Mouse (Mus musculus): ENCODE measurements around the gene Zmym4.

Gene Zmym4

DNA sequence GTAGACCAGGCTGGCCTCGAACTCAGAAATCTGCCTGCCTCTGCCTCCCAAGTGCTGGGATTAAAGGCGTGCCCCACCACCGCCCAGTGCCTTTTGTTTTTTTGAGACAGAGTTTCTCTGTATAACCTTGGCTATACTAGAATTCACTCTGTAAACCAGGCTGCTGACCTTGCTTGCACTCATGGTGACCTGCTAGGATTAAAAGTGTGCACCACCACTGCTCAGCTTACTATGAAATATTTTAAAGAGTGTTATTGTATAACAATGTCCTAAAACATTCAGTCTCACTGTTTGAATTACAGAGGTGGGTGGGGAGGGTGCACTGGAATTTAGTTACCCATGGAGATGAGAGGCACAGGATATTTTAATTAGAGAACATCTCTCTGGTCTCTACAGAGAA is 25.1 kb downstream of the Zmym4 start:
- no peak for DNase-seq (ENCODE audit: low spot score)

DNA sequence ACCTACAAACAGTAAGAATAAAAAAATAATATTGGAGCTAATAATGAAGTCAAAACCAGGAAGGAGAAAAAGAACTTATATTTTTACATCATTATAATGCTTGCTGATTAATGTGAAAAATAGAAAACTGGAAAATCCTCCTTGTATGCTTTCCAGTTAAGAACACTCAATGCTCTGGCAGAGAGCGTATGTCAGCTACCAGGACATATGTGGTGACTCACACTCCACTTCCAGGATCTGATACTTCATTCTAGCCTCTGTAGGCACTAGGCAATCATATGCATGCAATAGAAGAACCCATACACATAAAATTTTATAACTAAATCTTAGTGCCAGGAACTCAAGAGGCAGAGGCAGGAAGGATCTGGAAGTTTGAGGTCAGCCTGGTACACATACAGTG is 40.2 kb downstream of the Zmym4 start:
- no peak for DNase-seq (ENCODE audit: low spot score)

DNA sequence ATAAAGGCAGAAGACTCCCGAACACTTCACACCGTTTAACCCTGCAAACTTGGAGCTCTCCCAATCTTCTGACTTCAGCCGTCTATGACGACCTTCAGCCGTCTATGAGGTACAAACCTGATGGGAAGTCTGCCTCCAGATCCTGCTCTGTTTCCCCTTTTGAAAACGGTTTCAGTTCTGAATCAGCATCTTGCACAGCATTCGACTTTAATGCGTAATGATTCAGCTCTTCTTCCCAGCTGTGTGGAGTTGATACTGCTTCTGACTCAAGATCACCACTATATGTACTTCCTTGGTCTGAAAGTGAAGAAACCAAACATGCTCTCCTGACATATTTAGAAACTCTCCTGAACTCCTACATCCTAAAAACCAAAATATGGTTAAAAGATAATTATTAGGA is 78.1 kb downstream of the Zmym4 start:
- DNase-seq (ENCODE audit: low spot score), result no peak

DNA sequence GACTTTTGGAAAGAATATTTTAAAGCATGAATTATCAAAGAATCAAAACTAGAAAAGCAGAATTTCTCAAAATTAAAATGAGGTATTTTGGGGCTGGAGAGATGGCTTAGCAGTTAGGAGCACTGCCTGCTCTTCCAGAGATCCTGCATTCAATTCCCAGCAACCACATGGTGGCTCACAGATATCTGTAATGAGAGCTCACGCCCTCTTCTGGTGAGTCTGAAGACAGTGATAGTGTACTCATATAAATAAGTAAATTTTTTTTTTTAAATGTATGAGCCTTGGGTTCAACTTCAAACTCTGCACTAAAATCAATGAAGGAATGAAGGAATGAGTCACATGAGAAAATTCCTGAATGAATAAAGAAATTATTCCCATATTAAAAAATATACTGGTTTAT is 82.0 kb downstream of the Zmym4 start:
- peak; percentile 13 for DNase-seq (ENCODE audit: low spot score)

DNA sequence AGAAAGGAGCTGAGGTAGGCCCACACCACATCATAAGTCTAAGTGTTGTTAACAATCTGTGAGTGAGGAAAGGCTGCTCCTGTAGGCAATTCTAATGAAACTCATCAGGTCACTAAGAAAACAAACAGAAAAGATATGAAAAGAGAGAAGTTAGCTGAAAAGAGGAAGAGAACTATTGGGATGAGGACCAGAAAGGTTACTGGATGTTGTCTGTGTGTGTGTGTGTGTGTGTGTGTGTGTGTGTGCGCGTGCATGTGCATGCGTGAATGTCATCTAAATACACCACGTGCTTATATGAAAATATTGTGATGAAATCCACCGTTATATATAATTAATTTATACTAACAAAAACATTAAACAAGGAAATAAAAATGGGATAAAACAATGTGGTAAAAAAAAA is 84.3 kb downstream of the Zmym4 start:
- DNase-seq (ENCODE audit: low spot score), result no peak

DNA sequence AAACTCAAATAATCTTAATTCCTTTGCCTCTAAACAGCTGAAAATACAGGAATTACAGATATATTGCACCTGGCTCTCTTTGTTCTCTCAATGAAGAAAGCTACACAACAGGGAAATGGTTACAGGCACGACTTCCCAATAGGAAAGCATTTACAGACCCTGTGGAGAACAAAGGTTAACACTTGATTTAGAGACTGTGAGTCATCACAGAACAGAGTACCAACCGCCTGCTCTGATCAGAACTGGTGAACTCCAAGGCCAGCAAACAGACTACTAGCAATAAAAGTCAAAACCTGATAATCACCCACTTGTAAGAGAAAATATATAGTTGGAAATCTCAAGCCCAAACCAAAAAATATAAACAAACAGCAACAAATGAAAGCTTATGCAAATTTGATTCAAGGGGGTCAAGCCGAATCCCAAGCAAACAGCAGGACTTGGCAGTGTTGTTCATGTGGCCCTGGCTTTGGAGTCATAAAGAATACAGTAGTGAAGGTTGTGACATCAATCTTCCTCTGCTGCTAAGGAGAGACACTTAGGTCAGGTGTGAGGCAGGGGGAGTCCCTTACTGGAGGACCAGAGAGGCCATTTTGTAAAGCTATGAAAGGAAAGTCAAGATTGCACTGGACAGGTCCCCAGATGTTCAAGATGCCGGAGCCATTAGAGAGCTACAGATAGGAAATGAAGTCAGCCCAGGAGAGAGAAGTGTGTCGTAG is 88.2 kb downstream of the Zmym4 start:
- DNase-seq (ENCODE audit: low spot score), result no peak

DNA sequence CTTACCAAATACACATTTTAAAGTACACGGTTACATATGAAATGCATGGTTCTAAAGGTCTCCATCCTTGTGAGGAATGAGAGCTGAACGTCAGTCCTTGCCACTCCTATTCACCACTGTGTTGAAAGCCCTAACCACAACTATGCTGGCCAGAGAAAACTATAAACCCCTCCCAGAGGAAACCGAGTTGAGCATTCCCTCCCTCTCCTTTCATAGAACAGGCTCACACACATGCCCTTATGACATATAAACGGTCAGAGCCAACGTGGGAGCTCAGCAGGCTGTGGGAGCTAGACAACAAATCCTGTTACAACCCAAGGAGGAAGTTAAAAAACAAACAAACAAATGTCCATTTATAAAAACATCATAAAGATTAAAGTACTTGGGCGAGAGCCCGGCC is 95.2 kb downstream of the Zmym4 start:
- no peak for DNase-seq (ENCODE audit: low spot score)

DNA sequence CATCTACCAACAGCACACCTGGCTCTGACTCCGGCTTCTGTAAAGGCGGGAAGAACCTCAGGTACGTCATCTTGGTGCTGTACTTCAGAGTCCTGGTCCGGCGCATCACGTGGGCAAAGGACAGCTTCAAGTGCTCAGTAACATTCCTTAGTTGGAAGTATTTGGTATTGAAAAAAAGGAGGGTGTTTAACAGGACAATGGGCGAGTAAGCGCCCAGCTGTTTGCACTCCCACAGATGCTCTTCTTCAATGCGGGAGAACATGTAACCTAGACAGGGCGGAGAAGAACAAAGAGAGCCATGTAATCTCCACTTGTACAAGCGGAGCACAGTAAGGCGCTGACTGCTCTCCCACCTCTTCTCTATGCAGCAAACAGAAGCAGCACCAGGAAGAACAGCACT is 99.2 kb downstream of the Zmym4 start:
- no peak for DNase-seq (ENCODE audit: low spot score)

DNA sequence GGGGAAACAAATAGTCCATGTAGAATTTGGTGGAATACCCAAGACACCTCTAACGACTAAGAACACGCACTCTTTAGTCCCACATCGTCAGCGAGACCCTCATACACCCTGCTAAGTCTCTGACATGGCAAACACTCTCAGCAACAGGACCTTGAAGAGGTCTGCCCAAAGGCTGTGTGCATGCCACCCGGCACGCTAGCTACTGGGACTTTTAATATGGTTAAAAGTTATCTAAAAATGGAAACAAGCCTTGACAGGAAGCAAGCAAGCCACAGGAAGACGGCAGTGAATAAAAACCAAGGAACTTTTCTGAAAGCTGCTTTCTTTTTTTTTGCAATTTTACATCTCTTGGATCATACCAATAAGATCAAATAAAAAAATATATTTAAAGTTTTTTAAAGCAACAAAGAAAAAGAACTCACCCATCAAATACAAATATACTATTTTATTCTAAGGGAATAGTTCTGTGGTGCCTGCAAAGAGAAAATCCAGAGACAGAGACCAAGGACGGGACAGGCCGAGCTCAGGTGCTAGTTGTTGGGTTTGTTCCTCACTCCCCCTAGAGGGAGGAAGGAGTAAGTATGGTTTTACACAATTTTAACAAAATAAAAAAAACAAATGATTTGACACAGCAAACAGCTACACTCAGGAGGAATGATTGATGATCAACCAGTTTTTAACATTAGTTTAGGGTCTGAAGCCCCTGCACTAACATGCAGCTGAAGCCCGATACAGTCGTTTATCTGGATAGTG is 106.2 kb downstream of the Zmym4 start:
- DNase-seq (ENCODE audit: low spot score), result peak; percentile 16

DNA sequence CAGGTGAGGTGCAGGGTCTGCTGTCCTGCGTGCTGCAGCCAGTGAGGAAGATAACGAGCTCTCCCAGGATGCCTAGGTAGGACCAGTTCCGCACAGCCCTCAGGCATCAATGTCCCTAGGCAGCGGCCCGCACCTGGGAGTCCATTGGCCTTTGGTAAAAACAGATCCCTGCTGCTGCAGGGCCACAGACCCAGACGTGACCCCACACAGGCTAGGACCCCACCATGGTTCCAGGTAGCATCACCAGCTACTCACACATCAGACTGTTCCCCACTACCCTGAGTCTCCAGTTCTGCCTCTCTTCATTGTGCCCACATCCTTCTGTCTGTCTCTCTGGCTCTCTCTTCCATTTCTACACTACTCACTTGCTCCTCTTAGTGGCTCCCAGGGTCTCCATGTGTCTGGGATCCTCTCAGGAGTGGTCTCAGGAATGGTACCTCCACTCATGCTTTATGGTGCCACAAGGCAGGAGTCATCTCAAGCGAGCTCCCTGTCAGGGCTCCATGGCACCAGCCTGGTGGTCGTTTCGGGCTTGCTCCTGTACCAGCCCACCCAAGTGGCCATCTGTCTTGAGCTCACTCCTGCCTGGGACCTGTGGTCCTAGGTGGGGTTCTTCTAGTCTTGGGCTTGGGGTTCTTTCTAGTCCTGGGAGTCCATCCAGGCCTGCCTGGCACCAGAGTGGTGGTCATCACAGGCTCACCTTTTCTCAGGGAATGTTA is 107.5 kb downstream of the Zmym4 start:
- no peak for DNase-seq (ENCODE audit: low spot score)

DNA sequence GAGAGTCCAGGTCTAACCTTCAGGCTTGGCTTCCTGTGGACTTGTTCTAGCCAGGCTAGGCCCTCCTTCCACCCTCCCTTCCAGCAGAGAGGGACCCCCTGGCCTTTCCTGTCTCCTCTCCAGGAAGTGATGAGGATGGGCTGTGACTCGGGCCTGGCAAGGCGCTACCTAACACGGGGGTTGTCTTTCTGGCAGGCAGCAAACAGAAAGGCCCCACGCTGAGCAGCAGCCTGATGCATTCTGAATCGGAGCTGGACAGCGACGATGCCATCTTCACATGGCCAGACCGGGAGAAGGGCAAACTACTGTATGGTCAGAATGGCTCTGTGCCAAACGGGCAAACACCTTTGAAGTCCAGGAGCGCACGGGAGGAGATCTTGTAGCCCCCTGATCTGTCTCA is 115.0 kb downstream of the Zmym4 start:
- no peak for DNase-seq (ENCODE audit: low spot score)

DNA sequence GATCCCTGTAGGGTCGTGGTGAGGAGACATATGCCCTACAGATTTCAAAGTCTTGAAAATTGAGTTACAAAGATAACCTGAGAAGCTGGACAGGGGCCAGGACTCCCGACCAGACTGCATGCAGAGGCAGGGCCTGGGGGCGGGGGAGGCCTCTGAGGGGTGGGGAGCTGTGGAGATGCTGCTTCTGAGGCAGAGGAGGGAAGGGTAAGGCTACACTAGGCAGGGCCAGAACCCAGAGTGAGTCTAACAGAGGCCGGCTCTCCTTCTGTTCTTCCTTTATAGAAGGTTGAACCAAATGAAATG is 117.2 kb downstream of the Zmym4 start:
- no peak for DNase-seq (ENCODE audit: low spot score)

DNA sequence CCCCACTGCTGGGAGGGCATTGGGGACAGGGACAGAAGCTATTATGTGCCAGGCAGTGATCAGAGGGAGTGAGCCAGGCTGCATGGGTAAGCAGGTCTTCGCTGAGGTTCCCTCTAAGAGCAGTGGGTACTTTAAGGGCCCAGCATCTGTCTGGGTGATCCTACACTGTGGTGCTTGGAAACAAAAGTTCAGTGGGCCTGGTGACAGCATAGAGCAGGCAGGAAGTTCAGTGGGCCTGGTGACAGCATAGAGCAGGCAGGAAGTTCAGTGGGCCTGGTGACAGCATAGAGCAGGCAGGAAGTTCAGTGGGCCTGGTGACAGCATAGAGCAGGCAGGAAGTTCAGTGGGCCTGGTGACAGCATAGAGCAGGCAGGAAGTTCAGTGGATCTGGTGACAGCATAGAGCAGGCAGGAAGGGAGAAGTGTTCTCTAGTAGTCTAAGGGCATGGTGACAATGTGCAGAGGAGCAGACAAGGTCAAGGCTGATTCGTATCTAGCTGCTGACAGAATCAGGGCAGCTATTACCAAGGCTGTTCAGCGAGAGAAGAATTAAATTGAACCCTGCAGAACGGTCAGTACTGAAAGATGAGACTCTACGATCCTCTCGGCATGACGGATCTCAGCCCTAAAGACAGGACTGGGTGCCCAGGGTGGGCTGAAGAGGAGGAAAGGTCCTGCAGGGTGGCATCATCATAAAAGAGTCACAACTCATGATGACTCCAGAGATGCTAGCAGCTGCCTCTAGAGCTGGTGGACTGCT is 117.7 kb downstream of the Zmym4 start:
- no peak for DNase-seq (ENCODE audit: low spot score)

DNA sequence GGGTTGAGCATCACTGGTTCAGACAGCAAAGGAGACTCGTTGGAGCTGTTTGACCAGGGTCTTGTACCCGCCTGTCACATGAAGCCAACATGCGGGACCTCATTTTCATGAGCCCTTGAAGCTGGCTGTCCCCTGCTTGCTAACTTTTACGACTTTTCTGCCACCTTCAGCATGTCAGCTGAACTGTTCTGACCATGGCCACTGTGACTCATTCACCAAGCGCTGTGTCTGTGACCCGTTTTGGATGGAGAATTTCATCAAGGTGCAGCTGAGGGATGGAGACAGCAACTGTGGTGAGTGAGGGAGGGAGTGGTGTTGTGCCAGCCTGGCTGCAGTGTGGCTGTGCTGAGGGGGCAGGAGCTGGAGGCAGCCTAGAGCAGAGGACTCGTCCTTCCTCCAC is 121.0 kb downstream of the Zmym4 start:
- no peak for DNase-seq (ENCODE audit: low spot score)

DNA sequence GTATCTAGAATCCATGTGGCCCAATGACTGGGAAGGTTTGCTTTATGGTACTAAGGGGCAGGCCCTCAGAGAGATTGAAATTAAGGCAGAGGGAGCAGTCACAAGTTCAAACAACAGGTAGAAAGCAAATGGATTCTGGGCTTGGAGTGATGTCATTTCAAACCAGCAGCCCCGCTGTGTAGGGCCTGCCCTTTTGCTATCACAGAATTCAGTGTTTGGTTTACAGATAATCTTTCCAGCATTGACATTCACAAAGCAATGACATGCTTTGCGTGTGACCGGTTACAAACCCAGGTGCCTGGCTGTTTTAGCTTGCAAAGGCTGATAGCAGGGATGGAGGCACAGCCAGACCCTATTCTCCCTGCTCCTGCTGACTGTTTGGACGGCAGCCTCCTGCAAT is 122.3 kb downstream of the Zmym4 start:
- no peak for DNase-seq (ENCODE audit: low spot score)

DNA sequence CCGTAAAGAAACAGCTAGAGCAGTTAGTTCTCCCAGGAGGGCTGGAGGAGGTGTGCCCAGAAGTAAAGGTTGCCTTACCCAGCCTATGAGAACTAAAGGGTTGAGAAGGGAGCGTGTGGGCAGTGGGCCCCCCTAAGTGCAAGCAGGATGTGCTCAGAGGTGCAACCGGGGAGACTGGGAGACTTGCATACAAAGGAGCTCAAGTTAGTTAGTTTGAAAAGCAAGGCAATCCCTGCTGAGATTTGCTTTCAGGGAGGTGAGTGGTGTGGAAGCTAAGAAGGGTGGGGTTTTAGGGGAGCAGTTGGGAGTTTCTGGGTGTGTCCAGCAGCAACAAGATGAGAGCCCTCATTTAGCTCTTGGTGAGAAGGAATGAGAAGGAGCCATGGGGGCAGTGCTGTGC is 125.0 kb downstream of the Zmym4 start:
- DNase-seq (ENCODE audit: low spot score), result no peak

DNA sequence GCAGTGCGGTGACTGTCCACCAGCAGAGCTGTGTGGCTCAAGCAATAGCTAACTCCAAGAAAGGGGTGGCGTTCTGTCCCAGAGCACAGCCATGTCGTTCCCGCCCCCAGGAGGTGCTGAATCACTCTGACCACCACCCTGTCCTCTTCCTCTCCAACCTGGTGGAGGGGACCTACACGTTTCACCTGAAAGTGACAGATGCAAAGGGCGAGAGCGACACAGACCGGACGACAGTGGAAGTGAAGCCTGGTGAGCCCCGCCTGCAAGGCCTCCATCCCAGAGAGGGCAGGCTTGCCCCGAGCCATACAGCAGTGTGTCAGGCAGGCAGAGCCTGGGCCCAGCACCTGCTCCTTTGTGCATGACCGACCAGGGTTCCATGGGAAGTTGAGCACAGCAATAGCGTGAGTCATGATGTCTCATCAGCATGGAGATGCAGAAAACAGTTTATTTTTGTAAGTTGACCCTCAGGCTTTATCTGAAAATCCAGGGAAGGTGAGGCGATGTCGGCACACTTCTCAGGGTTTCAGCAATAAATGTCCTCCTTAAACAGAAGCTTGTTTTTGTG is 126.9 kb downstream of the Zmym4 start:
- DNase-seq (ENCODE audit: low spot score), result no peak

DNA sequence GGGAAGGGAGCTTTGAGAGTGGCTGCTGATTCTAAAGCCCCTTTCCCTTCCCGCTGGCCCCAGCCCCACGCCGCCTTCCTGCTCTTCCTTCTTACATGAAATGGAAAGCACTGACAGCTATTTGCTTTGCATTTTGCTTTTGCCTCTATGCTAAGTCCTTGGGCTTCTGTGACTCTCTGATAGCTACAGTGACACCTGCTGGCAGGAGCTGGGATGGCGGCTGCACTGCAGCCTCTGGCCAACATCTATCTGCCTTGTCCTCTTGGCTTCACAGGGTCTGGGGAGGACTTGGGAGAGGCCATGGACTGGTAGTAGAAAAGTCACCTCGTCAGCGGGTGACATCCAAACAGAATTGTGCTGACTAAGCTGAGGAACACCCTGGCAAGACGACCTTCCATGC is 128.1 kb downstream of the Zmym4 start:
- peak; percentile 89 for DNase-seq (ENCODE audit: low spot score)

DNA sequence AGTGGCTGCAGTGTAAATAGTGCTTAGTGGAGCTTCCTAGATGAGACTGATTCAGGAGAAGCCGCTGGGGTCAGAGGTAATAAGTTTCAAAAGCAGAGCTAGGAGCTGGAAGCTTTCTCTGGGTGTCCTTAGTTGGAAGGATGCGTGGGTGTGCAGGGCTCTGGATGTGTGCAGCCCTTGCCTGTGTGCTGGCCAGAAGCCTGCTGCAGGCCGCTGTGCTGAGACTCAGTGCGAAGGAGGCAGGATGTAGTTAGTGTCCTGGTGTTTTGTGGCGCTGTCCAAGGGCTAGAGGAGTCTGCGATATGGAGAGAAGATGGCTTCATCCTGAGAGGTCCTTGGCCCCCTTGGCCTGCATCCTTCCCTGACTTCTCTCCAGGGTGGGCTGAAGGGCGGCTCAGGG is 129.1 kb downstream of the Zmym4 start:
- DNase-seq (ENCODE audit: low spot score), result no peak

DNA sequence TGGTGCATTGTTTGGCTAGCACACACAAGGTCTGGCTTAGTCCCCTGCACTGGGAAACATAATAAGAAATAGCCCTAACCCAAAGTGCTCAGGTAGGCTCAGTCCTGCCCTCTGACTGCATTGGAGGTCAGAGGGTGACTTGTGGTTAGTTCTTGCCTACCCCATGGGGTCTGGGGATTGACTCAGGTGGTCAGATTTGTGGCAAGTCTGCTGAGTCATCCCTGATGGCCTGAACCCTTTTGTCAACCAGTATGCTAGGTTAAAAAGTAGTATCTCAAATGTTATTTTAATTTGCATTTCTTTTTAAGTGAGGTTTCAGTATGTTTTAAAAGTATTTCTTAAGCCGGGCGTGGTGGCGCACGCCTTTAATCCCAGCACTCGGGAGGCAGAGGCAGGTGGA is 136.8 kb downstream of the Zmym4 start:
- no peak for DNase-seq (ENCODE audit: low spot score)

DNA sequence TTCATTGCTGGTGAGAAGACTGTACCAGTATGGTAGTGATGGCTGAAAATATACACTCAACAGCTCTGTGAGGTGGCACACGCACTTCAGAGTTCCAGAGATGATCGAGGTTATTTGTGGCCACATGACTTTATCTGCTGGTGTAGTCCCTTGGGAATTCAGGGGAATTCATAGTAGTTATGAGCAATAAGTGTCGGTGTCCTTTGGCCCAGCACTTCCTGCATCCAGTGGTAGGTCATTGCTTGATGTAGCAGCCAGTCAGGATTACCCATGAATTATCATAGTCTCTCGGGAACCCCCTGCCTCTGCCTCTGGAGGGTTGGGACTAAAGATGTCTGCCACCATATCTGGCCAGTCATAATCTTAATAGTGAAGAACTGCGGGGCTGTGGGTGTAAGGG is 144.0 kb downstream of the Zmym4 start:
- DNase-seq (ENCODE audit: low spot score), result no peak
